Comparison of ENCODE assay signal across 16 mouse cellular contexts in genomic region chr8:119571135-119571534, GRCm38 (mm10). TPM values are rescaled to one million over a fixed set of nuclear protein-coding genes. Genes with fewer than 3 reads are reported as not detected.
"Had no signal": no experiment of that assay in that cellular context is flagged by ENCODE, and none has a peak within 500 bp of the region (broad histone marks: within the 10 kb centered on the region; RNA-seq: fewer than 3 reads in every experiment).

No protein-coding gene starts in this region.

- H3K4me2 ChIP-seq: kidney, embryonic 15.5 days; limb, embryonic 15.5 days; midbrain, embryonic 12.5 days; neural tube, embryonic 15.5 days had no signal

- DNase-seq: kidney, adult 2 months; kidney, postnatal 14 days; lung, adult 18-20 months; right cerebral cortex, adult 18-20 months; thymus, postnatal 36 days had no signal

- H3K9me3 ChIP-seq: kidney, embryonic 15.5 days; limb, embryonic 15.5 days; midbrain, embryonic 12.5 days; neural tube, embryonic 15.5 days had no signal

- H3K9ac ChIP-seq: kidney, embryonic 15.5 days; limb, embryonic 15.5 days; liver, embryonic 14.5 days; midbrain, embryonic 12.5 days; neural tube, embryonic 15.5 days had no signal

- H3K27ac ChIP-seq: kidney, embryonic 15.5 days; limb, embryonic 15.5 days; liver, embryonic 14.5 days; midbrain, embryonic 12.5 days; neural tube, embryonic 15.5 days; stomach, postnatal 0 days had no signal

- H3K4me3 ChIP-seq: kidney, embryonic 15.5 days; limb, embryonic 15.5 days; midbrain, embryonic 12.5 days; myocyte; neural tube, embryonic 15.5 days had no signal

- ATAC-seq: intestine, embryonic 16.5 days had no signal

RNA-seq across cellular contexts. Expression of gene Dnaaf1, which starts 3.9 kb away (rescaled TPM):
- total RNA-seq: left cerebral cortex, postnatal 10 days had no signal
- polyA plus RNA-seq: neural tube, embryonic 11.5 days had no signal

RNA-seq across cellular contexts. Expression of gene Adad2, which starts 41.4 kb away (rescaled TPM):
- total RNA-seq: left cerebral cortex, postnatal 10 days had no signal
- polyA plus RNA-seq: kidney, adult 2 months; kidney, embryonic 15.5 days; liver, embryonic 14.5 days; lung, embryonic 16.5 days; myocyte; neural tube, embryonic 11.5 days; stomach, postnatal 0 days had no signal
